Mouse (Mus musculus): ENCODE results near the gene Dvl2. TPM values are rescaled to one million over a fixed set of nuclear protein-coding genes. Genes with fewer than 3 reads are reported as not detected.

Dvl2 gene
- polyA plus RNA-seq, 1 experiment from 2014 or later = 34.6 TPM

GRCm38 (mm10) chr11:70020022-70020631 is 19.7 kb downstream of the Dvl2 start:
- H3K9me3 ChIP-seq (ENCODE audit: control insufficient read depth, low read length) = no peaks in the 10 kb centered on the region

DNA sequence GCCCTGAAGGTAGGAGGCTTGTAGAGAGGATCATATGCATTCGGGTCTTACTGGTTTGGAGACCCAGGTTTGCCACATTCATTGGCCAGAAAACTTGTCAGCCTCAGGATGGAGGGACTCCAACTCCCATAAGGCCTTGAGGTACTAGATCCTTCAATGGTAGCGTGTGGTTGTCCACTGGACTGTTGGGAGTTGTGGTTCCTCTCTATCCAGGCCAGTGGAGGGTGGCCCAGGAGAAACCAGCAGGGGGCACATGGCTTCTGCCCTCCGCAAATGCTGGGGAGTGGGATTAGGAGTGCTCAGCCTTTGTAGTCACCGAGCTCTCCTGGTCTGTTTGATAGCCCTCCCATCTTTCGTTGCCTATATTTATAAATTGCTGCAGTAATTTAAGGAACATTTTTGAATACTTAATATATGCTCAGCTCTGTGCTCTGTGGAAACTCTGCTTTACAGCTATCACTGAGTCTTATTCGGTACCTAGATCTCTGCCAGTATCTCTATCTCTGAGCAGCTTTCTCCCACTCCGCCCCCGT is 20.4 kb downstream of the Dvl2 start:
- no peaks in the 10 kb centered on the region for H3K27me3 ChIP-seq (replicated peaks; ENCODE audit: control insufficient read depth, insufficient read depth, low read length)
- H3K4me3 ChIP-seq (replicated peaks; ENCODE audit: low read length) = peak overlapping the region; percentile 72
- H3K9me3 ChIP-seq (ENCODE audit: control insufficient read depth, low read length) = no peaks in the 10 kb centered on the region
- H3K36me3 ChIP-seq (ENCODE audit: control insufficient read depth, insufficient read depth) = no peaks in the 10 kb centered on the region
- H3K4me1 ChIP-seq (replicated peaks; ENCODE audit: control insufficient read depth, insufficient read depth, low read length) = peaks cover 73% of the 10 kb centered on the region
- H3K9ac ChIP-seq (replicated peaks; ENCODE audit: low read depth, low read length) = peak overlapping the region; percentile 92
- peak overlapping the region; percentile 95 for H3K27ac ChIP-seq (ENCODE audit: low read length)
- H3K4me2 ChIP-seq (ENCODE audit: low read length) = peak overlapping the region; percentile 83
- under 1% methylated on average over 8 of the region's 8 CpGs for WGBS
- ATAC-seq = peak; percentile 83

More at GRCm38 (mm10) chr11:70020022-70020631, 19.7 kb downstream of the Dvl2 start:
- WGBS = 5% methylated on average over 7 of the region's 8 CpGs
- Histone ChIP-seq H3K9ac (replicated peaks; ENCODE audit: low read depth, low read length) (peak overlapping the region; percentile 92), H3K27me3 (replicated peaks; ENCODE audit: control insufficient read depth, insufficient read depth, low read length) (no peaks in the 10 kb centered on the region), H3K27ac (ENCODE audit: low read length) (peak overlapping the region; percentile 95), H3K4me1 (replicated peaks; ENCODE audit: control insufficient read depth, insufficient read depth, low read length) (peaks cover 72% of the 10 kb centered on the region), H3K4me3 (replicated peaks; ENCODE audit: low read length) (peak overlapping the region; percentile 72), H3K36me3 (ENCODE audit: control insufficient read depth, insufficient read depth) (no peaks in the 10 kb centered on the region), H3K4me2 (ENCODE audit: low read length) (peak overlapping the region; percentile 83)
- ATAC-seq = no peak

GRCm38 (mm10) chr11:70021264-70022132 is 21.1 kb downstream of the Dvl2 start:
- H3K4me2 ChIP-seq (ENCODE audit: low read length) = peak overlapping the region; percentile 83
- no peaks in the 10 kb centered on the region for H3K27me3 ChIP-seq (replicated peaks; ENCODE audit: control insufficient read depth, insufficient read depth, low read length)
- H3K27ac ChIP-seq (ENCODE audit: low read length) = peak overlapping the region; percentile 95
- H3K36me3 ChIP-seq (ENCODE audit: control insufficient read depth, insufficient read depth) = no peaks in the 10 kb centered on the region
- ATAC-seq = peak; percentile 73
- peak overlapping the region; percentile 72 for H3K4me3 ChIP-seq (replicated peaks; ENCODE audit: low read length)
- H3K4me1 ChIP-seq (replicated peaks; ENCODE audit: control insufficient read depth, insufficient read depth, low read length) = peaks cover 80% of the 10 kb centered on the region
- no peaks in the 10 kb centered on the region for H3K9me3 ChIP-seq (ENCODE audit: control insufficient read depth, low read length)
- WGBS = 1% methylated on average over 40 of the region's 40 CpGs
- peak overlapping the region; percentile 92 for H3K9ac ChIP-seq (replicated peaks; ENCODE audit: low read depth, low read length)

DNA sequence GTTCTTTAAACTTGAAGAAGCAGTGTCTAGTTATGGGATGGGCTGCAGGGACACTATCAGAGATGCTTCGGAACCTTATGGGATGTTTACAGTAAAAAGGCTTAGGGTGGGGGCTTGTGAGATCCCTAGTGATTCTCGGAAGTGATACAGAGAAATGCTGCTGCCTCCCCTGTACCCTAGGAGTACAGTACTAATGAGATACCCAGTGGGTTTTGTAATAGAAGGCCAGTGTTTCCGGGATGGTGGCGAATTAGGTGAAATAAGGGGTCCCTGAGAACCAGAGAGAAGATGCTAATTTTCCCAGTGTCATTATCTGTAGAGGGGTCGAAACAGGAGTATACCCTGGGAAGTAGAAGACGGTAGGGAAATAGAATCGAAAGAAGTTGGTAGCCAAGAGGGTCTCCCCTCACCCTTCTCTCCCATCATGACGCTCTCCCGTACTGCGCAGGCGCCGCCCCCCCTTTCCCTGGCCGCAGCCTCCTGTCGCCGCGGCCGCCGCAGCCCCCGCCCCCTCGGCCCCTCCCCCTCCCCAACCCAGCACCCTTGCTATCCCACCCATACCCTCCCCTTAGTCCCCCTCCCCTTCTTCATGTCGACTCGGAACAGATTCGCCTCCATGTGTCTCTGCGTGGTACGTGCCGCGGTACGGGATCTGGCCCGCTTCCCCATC is 23.2 kb downstream of the Dvl2 start:
- Histone ChIP-seq H3K4me3 (replicated peaks; ENCODE audit: low read length) (peak overlapping the region; percentile 41), H3K4me2 (ENCODE audit: low read length) (peak overlapping the region; percentile 66), H3K27me3 (replicated peaks; ENCODE audit: control insufficient read depth, insufficient read depth, low read length) (no peaks in the 10 kb centered on the region), H3K27ac (ENCODE audit: low read length) (peak overlapping the region; percentile 71), H3K9ac (replicated peaks; ENCODE audit: low read depth, low read length) (peak overlapping the region; percentile 52), H3K4me1 (replicated peaks; ENCODE audit: control insufficient read depth, insufficient read depth, low read length) (peaks cover 90% of the 10 kb centered on the region), H3K9me3 (ENCODE audit: control insufficient read depth, low read length) (no peaks in the 10 kb centered on the region), H3K36me3 (ENCODE audit: control insufficient read depth, insufficient read depth) (no peaks in the 10 kb centered on the region)
- ATAC-seq = no peak
- WGBS = 4% methylated on average over 21 of the region's 29 CpGs

DNA sequence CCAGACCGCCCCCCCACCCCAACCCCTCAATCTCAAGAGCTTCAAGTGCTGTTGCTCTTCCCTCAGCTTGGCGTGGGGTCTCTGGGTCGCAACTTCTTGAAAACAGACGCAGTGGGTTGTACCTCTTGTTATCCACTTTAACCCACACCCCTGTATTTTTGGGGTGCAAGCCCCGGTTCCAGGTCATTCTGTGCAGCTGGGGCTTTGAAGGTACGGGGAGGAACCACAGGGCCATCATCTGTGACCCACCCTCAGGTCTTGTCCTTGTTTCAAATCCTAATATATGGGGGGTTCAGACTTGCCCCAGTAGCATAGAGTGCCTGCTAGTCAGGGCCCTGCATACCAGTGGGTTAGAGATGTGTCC is 23.7 kb downstream of the Dvl2 start:
- H3K4me3 ChIP-seq (replicated peaks; ENCODE audit: low read length) = peak overlapping the region; percentile 41
- no peak for ATAC-seq
- H3K27ac ChIP-seq (ENCODE audit: low read length) = peak overlapping the region; percentile 71
- H3K9ac ChIP-seq (replicated peaks; ENCODE audit: low read depth, low read length) = peak overlapping the region; percentile 52
- H3K36me3 ChIP-seq (ENCODE audit: control insufficient read depth, insufficient read depth) = no peaks in the 10 kb centered on the region
- no peaks in the 10 kb centered on the region for H3K9me3 ChIP-seq (ENCODE audit: control insufficient read depth, low read length)
- 14% methylated on average over 6 of the region's 6 CpGs for WGBS
- H3K27me3 ChIP-seq (replicated peaks; ENCODE audit: control insufficient read depth, insufficient read depth, low read length) = no peaks in the 10 kb centered on the region
- H3K4me1 ChIP-seq (replicated peaks; ENCODE audit: control insufficient read depth, insufficient read depth, low read length) = peaks cover 90% of the 10 kb centered on the region
- H3K4me2 ChIP-seq (ENCODE audit: low read length) = peak overlapping the region; percentile 66

DNA sequence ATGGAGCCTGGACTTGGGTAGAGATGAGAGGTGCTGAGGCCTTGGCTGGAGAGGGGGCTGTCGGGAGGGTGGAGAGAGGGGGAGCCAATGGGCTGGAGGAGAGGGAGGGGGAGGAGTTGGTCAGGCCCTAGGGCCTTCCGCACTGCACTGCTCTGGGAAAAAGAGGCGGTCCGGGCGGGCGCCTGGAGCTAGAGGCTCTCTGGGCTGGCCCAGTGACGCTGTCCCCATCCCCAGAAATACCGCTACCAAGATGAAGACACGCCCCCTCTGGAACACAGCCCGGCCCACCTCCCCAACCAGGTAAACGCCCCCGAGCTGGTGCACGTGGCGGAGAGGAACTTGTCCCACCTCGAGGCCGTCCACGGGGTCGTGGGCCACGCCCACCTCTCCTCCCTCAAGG is 26.3 kb downstream of the Dvl2 start:
- Histone ChIP-seq H3K4me1 (replicated peaks; ENCODE audit: control insufficient read depth, insufficient read depth, low read length) (peaks cover 93% of the 10 kb centered on the region), H3K9ac (replicated peaks; ENCODE audit: low read depth, low read length) (peak overlapping the region; percentile 4; the same call in 1 of the 2 replicates), H3K9me3 (ENCODE audit: control insufficient read depth, low read length) (no peaks in the 10 kb centered on the region), H3K27me3 (replicated peaks; ENCODE audit: control insufficient read depth, insufficient read depth, low read length) (no peaks in the 10 kb centered on the region), H3K36me3 (ENCODE audit: control insufficient read depth, insufficient read depth) (peaks cover 7% of the 10 kb centered on the region), H3K27ac (ENCODE audit: low read length) (peak overlapping the region; percentile 96), H3K4me3 (replicated peaks; ENCODE audit: low read length) (0 out of 2 replicates have a peak overlapping the region, but pooled peaks have one; percentile 21), H3K4me2 (ENCODE audit: low read length) (peak overlapping the region; percentile 48)
- 0% methylated on average over 18 of the region's 19 CpGs for WGBS
- ATAC-seq = no peak

- Histone ChIP-seq H3K4me3 (replicated peaks; ENCODE audit: low read length) (no peak overlapping the region), H3K27me3 (replicated peaks; ENCODE audit: control insufficient read depth, insufficient read depth, low read length) (no peaks in the 10 kb centered on the region), H3K4me1 (replicated peaks; ENCODE audit: control insufficient read depth, insufficient read depth, low read length) (peaks cover 86% of the 10 kb centered on the region), H3K27ac (ENCODE audit: low read length) (peak overlapping the region; percentile 96), H3K9ac (replicated peaks; ENCODE audit: low read depth, low read length) (peak overlapping the region; percentile 4), H3K9me3 (ENCODE audit: control insufficient read depth, low read length) (no peaks in the 10 kb centered on the region), H3K4me2 (ENCODE audit: low read length) (no peak overlapping the region; the same call in none of the 2 replicates), H3K36me3 (ENCODE audit: control insufficient read depth, insufficient read depth) (peaks cover 13% of the 10 kb centered on the region)
- 29% methylated on average over 9 of the region's 9 CpGs for WGBS
- ATAC-seq = no peak
These were observed 27.0 kb downstream of the Dvl2 start for GRCm38 (mm10) chr11:70027397-70027796.

- 21% methylated on average over 12 of the region's 12 CpGs for WGBS
- 0 out of 2 replicates have a peak, but pooled peaks have one; percentile 1 for ATAC-seq
- H3K36me3 ChIP-seq (ENCODE audit: control insufficient read depth, insufficient read depth) = peaks cover 20% of the 10 kb centered on the region
- H3K27me3 ChIP-seq (replicated peaks; ENCODE audit: control insufficient read depth, insufficient read depth, low read length) = no peaks in the 10 kb centered on the region
- H3K4me1 ChIP-seq (replicated peaks; ENCODE audit: control insufficient read depth, insufficient read depth, low read length) = peaks cover 75% of the 10 kb centered on the region
- no peaks in the 10 kb centered on the region for H3K9me3 ChIP-seq (ENCODE audit: control insufficient read depth, low read length)
- peak overlapping the region; percentile 71 for H3K4me2 ChIP-seq (ENCODE audit: low read length)
- peak overlapping the region; percentile 35 for H3K4me3 ChIP-seq (replicated peaks; ENCODE audit: low read length)
- peak overlapping the region; percentile 33 for H3K9ac ChIP-seq (replicated peaks; ENCODE audit: low read depth, low read length)
- peak overlapping the region; percentile 96 for H3K27ac ChIP-seq (ENCODE audit: low read length)
These were observed 28.2 kb downstream of the Dvl2 start for GRCm38 (mm10) chr11:70028401-70029129.

All from forebrain, embryonic 16.5 days (tissue).